Mouse (Mus musculus) G1E (cell line): ENCODE data around the gene Csnk1g2.

Source experiments
- CTCF ChIP-seq: IDR thresholded peaks from 2 replicates; pipeline ENCODE4 v1.5.1; 2012; ENCODE audit warnings: low read depth, low read length, inconsistent platforms, mixed read lengths
- GATA1 ChIP-seq: IDR thresholded peaks from 2 replicates; pipeline ENCODE4 v1.6.1; 2012; ENCODE audit warnings: borderline replicate concordance, low read length, inconsistent platforms, mixed read lengths
- TAL1 ChIP-seq: conservative IDR thresholded peaks from 2 replicates; pipeline ENCODE4 v1.6.1; 2012; ENCODE audit warnings: low read depth, low read length, inconsistent platforms, mixed read lengths

GRCm38 (mm10) chr10:80606306-80606705, 16.3 kb upstream of the Csnk1g2 start:
- TF ChIP-seq CTCF (no peak), GATA1 (no peak), TAL1 (no peak)
